Mouse (Mus musculus) liver, postnatal 0 days (tissue): ENCODE results near the gene Mymx.

ENCODE experiments used
- CTCF ChIP-seq: sonication (generic); IDR thresholded peaks from 2 replicates; pipeline ENCODE4 v1.5.1; 2016; ENCODE audit warnings: antibody characterized with exemption, low read depth
- EP300 ChIP-seq: IDR thresholded peaks from 2 replicates; pipeline ENCODE4 v1.6.1; 2016; ENCODE audit warnings: antibody characterized with exemption, low read depth, mild to moderate bottlenecking

- TF ChIP-seq CTCF (no peak), EP300 (no peak)
Observed at GRCm38 (mm10) chr17:45590410-45590809, 11.5 kb downstream of the Mymx start.
